Mouse (Mus musculus) kidney, embryonic 15.5 days (tissue): ENCODE results near the gene Slc39a12. TPM values are rescaled to one million over a fixed set of nuclear protein-coding genes. Genes with fewer than 3 reads are reported as not detected.
A peak's percentile ranks its signal among the peaks of the same experiment; 100 is the strongest.

Experiments
- ATAC-seq: fragments of 200-750 bp; cut with Nextera tagmentation; replicated peaks from 2 replicates; pipeline ENCODE4 v1.8.0; 2017; ENCODE audit warnings: moderate TSS enrichment; ENCODE audit not compliant: low FRiP score
- H3K27ac ChIP-seq: fragments of 300-500 bp; sonication (generic); 2 replicates; pipeline ENCODE4 v1.5.1; 2015; ENCODE audit warnings: mild to moderate bottlenecking, inconsistent platforms
- H3K27me3 ChIP-seq: fragments of 300-500 bp; sonication (generic); 2 replicates; pipeline ENCODE4 v1.6.1; 2015; ENCODE audit warnings: inconsistent platforms
- H3K36me3 ChIP-seq: fragments of 300-500 bp; sonication (generic); 2 replicates; pipeline ENCODE4 v1.6.1; 2015; ENCODE audit warnings: inconsistent platforms
- H3K4me1 ChIP-seq: fragments of 300-500 bp; sonication (generic); 2 replicates; pipeline ENCODE4 v1.6.1; 2015; ENCODE audit warnings: inconsistent platforms
- H3K4me2 ChIP-seq: fragments of 300-500 bp; sonication (generic); 2 replicates; pipeline ENCODE4 v1.6.1; 2015; ENCODE audit warnings: moderate library complexity, mild to moderate bottlenecking, inconsistent platforms
- H3K4me3 ChIP-seq: fragments of 300-500 bp; sonication (generic); replicated peaks from 2 replicates; pipeline ENCODE4 v1.5.1; 2015; ENCODE audit warnings: mild to moderate bottlenecking, inconsistent platforms
- H3K9ac ChIP-seq: fragments of 300-500 bp; sonication (generic); 2 replicates; pipeline ENCODE4 v1.6.1; 2015; ENCODE audit warnings: mild to moderate bottlenecking, inconsistent platforms
- H3K9me3 ChIP-seq: fragments of 300-500 bp; sonication (generic); replicated peaks from 2 replicates; pipeline ENCODE4 v1.6.1; 2016; ENCODE audit warnings: inconsistent platforms
- WGBS: fragments of 180-500 bp; shearing (Covaris S2); methylation state at CpG from one replicate; pipeline ENCODE4 v1.1.7; 2015; ENCODE audit warnings: mixed read lengths; 5-methylcytosine and 5-hydroxymethylcytosine counted together
- polyA plus RNA-seq: library from polyadenylated mRNA; unstranded; fragments of >200 nt; fragmentation: Nextera tagmentation; extraction: Ambion mirVana; gene quantifications from 2 replicates; pipeline ENCODE4 v1.2.1, GENCODE M21; 2015

Gene Slc39a12
- not detected in 2 replicates for polyA plus RNA-seq

- 61% methylated on average over 5 of the region's 5 CpGs for WGBS
- no peak for ATAC-seq
- no peaks in the 10 kb centered on the region for H3K27me3 ChIP-seq
Observed at GRCm38 (mm10) chr2:14388162-14388561, at the start of gene Slc39a12. Gene Slc39a12, plus strand, starts transcription at chr2:14388316.

GRCm38 (mm10) chr2:14341652-14342308 is 46.3 kb upstream of the Slc39a12 start:
- no peaks in the 10 kb centered on the region for H3K27me3 ChIP-seq
- H3K4me3 ChIP-seq: no peak overlapping the region
- H3K36me3 ChIP-seq: no peaks in the 10 kb centered on the region
- ATAC-seq: peak; percentile 79
- H3K4me2 ChIP-seq: no peak overlapping the region
- no peaks in the 10 kb centered on the region for H3K9me3 ChIP-seq
- WGBS: 60% methylated on average over 14 of the region's 14 CpGs
- H3K9ac ChIP-seq: no peak overlapping the region
- H3K27ac ChIP-seq: no peak overlapping the region
- H3K4me1 ChIP-seq: no peaks in the 10 kb centered on the region

More at GRCm38 (mm10) chr2:14388162-14388561, at the start of gene Slc39a12:
- Histone ChIP-seq H3K27ac (no peak within 1 kb of the TSS), H3K36me3 (no peaks in the 10 kb centered on the region), H3K9me3 (no peaks in the 10 kb centered on the region), H3K4me3 (no peak within 1 kb of the TSS), H3K9ac (no peak within 1 kb of the TSS), H3K4me2 (no peak within 1 kb of the TSS), H3K4me1 (no peaks in the 10 kb centered on the region)

GRCm38 (mm10) chr2:14342309-14342839 is 45.7 kb upstream of the Slc39a12 start:
- H3K36me3 ChIP-seq: no peaks in the 10 kb centered on the region
- H3K27ac ChIP-seq: no peak overlapping the region
- H3K4me2 ChIP-seq: no peak overlapping the region
- H3K4me1 ChIP-seq: no peaks in the 10 kb centered on the region
- no peak overlapping the region for H3K4me3 ChIP-seq
- 79% methylated on average over 8 of the region's 8 CpGs for WGBS
- ATAC-seq: no peak; the same call in 1 of the 2 replicates
- no peaks in the 10 kb centered on the region for H3K9me3 ChIP-seq
- no peak overlapping the region for H3K9ac ChIP-seq
- H3K27me3 ChIP-seq: no peaks in the 10 kb centered on the region

- no peak for ATAC-seq
- Histone ChIP-seq H3K4me2 (no peak overlapping the region), H3K27ac (no peak overlapping the region)
Observed at GRCm38 (mm10) chr2:14388856-14389255, 740 bp downstream of the Slc39a12 start.

GRCm38 (mm10) chr2:14390900-14391299 is 2.8 kb downstream of the Slc39a12 start:
- no peak overlapping the region for H3K9ac ChIP-seq
- H3K27ac ChIP-seq: no peak overlapping the region
- H3K4me2 ChIP-seq: no peak overlapping the region
- no peak overlapping the region for H3K4me3 ChIP-seq
- H3K27me3 ChIP-seq: no peaks in the 10 kb centered on the region
- H3K4me1 ChIP-seq: no peaks in the 10 kb centered on the region
- no peak for ATAC-seq
- 81% methylated on average over 1 of the region's 1 CpGs for WGBS
- no peaks in the 10 kb centered on the region for H3K9me3 ChIP-seq
- H3K36me3 ChIP-seq: no peaks in the 10 kb centered on the region

More at GRCm38 (mm10) chr2:14388856-14389255, 740 bp downstream of the Slc39a12 start:
- no peaks in the 10 kb centered on the region for H3K36me3 ChIP-seq
- H3K9me3 ChIP-seq: no peaks in the 10 kb centered on the region
- 11% methylated on average over 1 of the region's 1 CpGs for WGBS
- no peak overlapping the region for H3K9ac ChIP-seq
- H3K4me1 ChIP-seq: no peaks in the 10 kb centered on the region
- H3K4me3 ChIP-seq: no peak overlapping the region
- H3K27me3 ChIP-seq: no peaks in the 10 kb centered on the region

- ATAC-seq: no peak
- Histone ChIP-seq H3K36me3 (no peaks in the 10 kb centered on the region), H3K4me2 (no peak overlapping the region), H3K9me3 (no peaks in the 10 kb centered on the region), H3K4me3 (no peak overlapping the region), H3K27me3 (no peaks in the 10 kb centered on the region), H3K27ac (no peak overlapping the region), H3K4me1 (no peaks in the 10 kb centered on the region), H3K9ac (no peak overlapping the region)
Observed at GRCm38 (mm10) chr2:14403000-14403399, 14.9 kb downstream of the Slc39a12 start.

GRCm38 (mm10) chr2:14428987-14429386 is 40.9 kb downstream of the Slc39a12 start:
- 87% methylated on average over 2 of the region's 2 CpGs for WGBS
- H3K4me2 ChIP-seq: no peak overlapping the region
- H3K4me1 ChIP-seq: no peaks in the 10 kb centered on the region
- H3K9me3 ChIP-seq: no peaks in the 10 kb centered on the region
- no peak for ATAC-seq
- no peak overlapping the region for H3K27ac ChIP-seq
- no peaks in the 10 kb centered on the region for H3K27me3 ChIP-seq
- no peak overlapping the region for H3K9ac ChIP-seq
- no peaks in the 10 kb centered on the region for H3K36me3 ChIP-seq
- H3K4me3 ChIP-seq: no peak overlapping the region

GRCm38 (mm10) chr2:14447322-14447721 is 59.2 kb downstream of the Slc39a12 start:
- H3K4me2 ChIP-seq: no peak overlapping the region
- no peak overlapping the region for H3K4me3 ChIP-seq
- H3K9me3 ChIP-seq: no peaks in the 10 kb centered on the region
- no peak for ATAC-seq
- no peak overlapping the region for H3K27ac ChIP-seq
- no peak overlapping the region for H3K9ac ChIP-seq
- H3K27me3 ChIP-seq: no peaks in the 10 kb centered on the region
- H3K4me1 ChIP-seq: no peaks in the 10 kb centered on the region
- WGBS: 72% methylated on average over 1 of the region's 1 CpGs
- no peaks in the 10 kb centered on the region for H3K36me3 ChIP-seq

- Histone ChIP-seq H3K9ac (no peak overlapping the region), H3K4me3 (no peak overlapping the region), H3K27ac (no peak overlapping the region), H3K36me3 (no peaks in the 10 kb centered on the region), H3K9me3 (no peaks in the 10 kb centered on the region), H3K4me1 (no peaks in the 10 kb centered on the region), H3K27me3 (no peaks in the 10 kb centered on the region), H3K4me2 (no peak overlapping the region)
- ATAC-seq: no peak
Observed at GRCm38 (mm10) chr2:14450866-14451265, 62.8 kb downstream of the Slc39a12 start.

GRCm38 (mm10) chr2:14454946-14455631 is 67.0 kb downstream of the Slc39a12 start:
- peak; percentile 60; the same call in 1 of the 2 replicates for ATAC-seq
- H3K4me2 ChIP-seq: no peak overlapping the region
- 39% methylated on average over 7 of the region's 7 CpGs for WGBS
- H3K4me3 ChIP-seq: no peak overlapping the region
- H3K9ac ChIP-seq: no peak overlapping the region
- no peaks in the 10 kb centered on the region for H3K9me3 ChIP-seq
- H3K36me3 ChIP-seq: no peaks in the 10 kb centered on the region
- no peaks in the 10 kb centered on the region for H3K27me3 ChIP-seq
- H3K27ac ChIP-seq: peak overlapping the region; percentile 54
- H3K4me1 ChIP-seq: no peaks in the 10 kb centered on the region

- no peaks in the 10 kb centered on the region for H3K4me1 ChIP-seq
- no peaks in the 10 kb centered on the region for H3K27me3 ChIP-seq
- no peaks in the 10 kb centered on the region for H3K9me3 ChIP-seq
- no peaks in the 10 kb centered on the region for H3K36me3 ChIP-seq
- no peak overlapping the region for H3K4me3 ChIP-seq
- no peak overlapping the region for H3K9ac ChIP-seq
- 45% methylated on average over 1 of the region's 1 CpGs for WGBS
- ATAC-seq: no peak
- H3K27ac ChIP-seq: no peak overlapping the region
- no peak overlapping the region for H3K4me2 ChIP-seq
Observed at GRCm38 (mm10) chr2:14464438-14464837, 76.3 kb downstream of the Slc39a12 start.

- H3K27me3 ChIP-seq: no peaks in the 10 kb centered on the region
- 81% methylated on average over 5 of the region's 5 CpGs for WGBS
- H3K36me3 ChIP-seq: no peaks in the 10 kb centered on the region
- no peak overlapping the region for H3K9ac ChIP-seq
- no peaks in the 10 kb centered on the region for H3K4me1 ChIP-seq
- no peaks in the 10 kb centered on the region for H3K9me3 ChIP-seq
- no peak overlapping the region for H3K4me2 ChIP-seq
- ATAC-seq: no peak
- H3K27ac ChIP-seq: no peak overlapping the region
- H3K4me3 ChIP-seq: no peak overlapping the region
Observed at GRCm38 (mm10) chr2:14494132-14494531, 106.0 kb downstream of the Slc39a12 start.
